Mouse (Mus musculus) thymus, postnatal 36 days (tissue): Measurements from ENCODE around the gene Zfp276.
A peak's percentile ranks its signal among the peaks of the same experiment; 100 is the strongest.

Experiments used
- DNase-seq, 2 experiments: peaks; one replicate each; pipeline ENCODE4 v3.0.0; 2022; ENCODE audit warnings: mixed read lengths in 2 of 2

Zfp276 gene

GRCm38 (mm10) chr8:123292281-123292680 lies 38.3 kb downstream of the Zfp276 start:
- DNase-seq: no peak

- DNase-seq: no peak
Observed at GRCm38 (mm10) chr8:123292785-123293184, 38.8 kb downstream of the Zfp276 start.

GRCm38 (mm10) chr8:123298301-123298700 lies 44.3 kb downstream of the Zfp276 start:
- no peak for DNase-seq

- DNase-seq: no peak
Observed at GRCm38 (mm10) chr8:123308738-123309137, 54.7 kb downstream of the Zfp276 start.

GRCm38 (mm10) chr8:123317781-123318466 lies 63.9 kb downstream of the Zfp276 start:
- DNase-seq: no peak

GRCm38 (mm10) chr8:123318467-123318911 lies 64.5 kb downstream of the Zfp276 start, which contains the start of gene Fanca:
Fanca (minus strand) TSS chr8:123318576.
- DNase-seq: peak; percentile 96 to 97
